Mouse (Mus musculus) forebrain, embryonic 15.5 days (tissue): ENCODE measurements at regions not wholly inside any gene's neighbourhood (a gene's known extent, or its start where the extent isn't known, plus 50 kb on each side); places are given as distances from the start of the nearest gene placed in this dataset.

ENCODE experiments used
- ATAC-seq: fragments of 200-750 bp; cut with Nextera tagmentation; replicated peaks from 2 replicates; pipeline ENCODE4 v1.8.0; 2017; ENCODE audit warnings: mild to moderate bottlenecking, moderate TSS enrichment, moderate library complexity
- H3K27ac ChIP-seq: fragments of 300-500 bp; sonication (generic); replicated peaks from 2 replicates; pipeline ENCODE4 v1.5.1; 2015; ENCODE audit warnings: mild to moderate bottlenecking, inconsistent platforms
- H3K27me3 ChIP-seq: fragments of 300-500 bp; sonication (generic); 2 replicates; pipeline ENCODE4 v1.6.1; 2015; ENCODE audit warnings: inconsistent platforms
- H3K36me3 ChIP-seq: fragments of 300-500 bp; sonication (generic); 2 replicates; pipeline ENCODE4 v1.6.1; 2015; ENCODE audit warnings: mild to moderate bottlenecking, inconsistent platforms
- H3K4me1 ChIP-seq: fragments of 300-500 bp; sonication (generic); 2 replicates; pipeline ENCODE4 v1.6.1; 2015; ENCODE audit warnings: inconsistent platforms
- H3K4me2 ChIP-seq: fragments of 300-500 bp; sonication (generic); replicated peaks from 2 replicates; pipeline ENCODE4 v1.6.1; 2015; ENCODE audit warnings: mild to moderate bottlenecking, inconsistent platforms
- H3K4me3 ChIP-seq: fragments of 300-500 bp; sonication (generic); 2 replicates; pipeline ENCODE4 v1.5.1; 2015; ENCODE audit warnings: mild to moderate bottlenecking, inconsistent platforms
- H3K9ac ChIP-seq: fragments of 300-500 bp; sonication (generic); replicated peaks from 2 replicates; pipeline ENCODE4 v1.6.1; 2015; ENCODE audit warnings: mild to moderate bottlenecking, inconsistent platforms
- H3K9me3 ChIP-seq: fragments of 300-500 bp; sonication (generic); 2 replicates; pipeline ENCODE4 v1.6.1; 2016; ENCODE audit warnings: inconsistent platforms
- WGBS: fragments of 180-500 bp; shearing (Covaris S2); methylation state at CpG from one replicate; pipeline ENCODE4 v1.1.7; 2015; ENCODE audit warnings: mixed read lengths; 5-methylcytosine and 5-hydroxymethylcytosine counted together

DNA sequence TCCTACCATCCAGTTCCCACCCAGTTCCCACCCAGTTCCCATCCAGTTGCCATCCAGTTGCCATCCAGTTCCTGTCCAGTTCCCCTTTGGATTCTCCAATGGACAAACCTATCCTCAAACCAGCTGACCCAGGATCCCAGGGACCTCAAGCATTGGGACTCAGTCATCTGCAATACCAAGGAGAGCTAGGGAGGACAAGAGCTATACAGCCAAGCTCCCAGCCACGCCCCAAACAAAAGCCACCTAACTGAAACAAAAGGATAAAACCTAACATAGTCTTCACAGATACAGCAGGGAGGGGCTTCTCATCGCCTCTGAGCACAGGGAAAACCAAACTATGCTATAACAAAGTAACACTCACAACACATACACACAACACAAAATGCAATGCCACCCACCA is 145.6 kb upstream of the Nfe2l3 start:
- Histone ChIP-seq H3K9me3 (no peaks in the 10 kb centered on the region), H3K4me3 (no peak overlapping the region), H3K27me3 (no peaks in the 10 kb centered on the region), H3K9ac (no peak overlapping the region), H3K4me2 (no peak overlapping the region), H3K36me3 (no peaks in the 10 kb centered on the region), H3K27ac (no peak overlapping the region), H3K4me1 (0 out of 2 replicates have a peak, but pooled peaks cover 6% of the 10 kb centered on the region)
- no peak for ATAC-seq
- WGBS, result 61% methylated on average over 2 of the region's 2 CpGs

DNA sequence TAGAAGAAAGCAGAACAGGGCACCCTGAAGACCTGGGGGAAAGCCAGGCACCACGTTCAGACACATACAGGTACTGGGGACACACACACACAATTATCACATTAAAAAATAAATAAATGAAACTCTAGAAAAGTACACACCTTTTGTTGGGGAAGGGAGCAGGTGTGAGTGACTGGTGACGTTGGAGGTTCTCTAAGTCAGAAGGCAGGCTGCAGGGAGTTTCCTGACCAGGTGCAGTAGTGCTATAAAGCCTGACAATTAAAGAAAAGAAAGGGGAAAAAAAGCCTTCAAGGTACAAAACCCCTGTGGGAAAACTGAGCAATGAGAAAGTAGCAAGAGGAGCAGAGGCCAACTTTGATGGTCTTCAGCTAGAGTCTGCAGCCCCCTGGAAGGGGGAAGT is 145.1 kb upstream of the Nfe2l3 start:
- no peak overlapping the region for H3K9ac ChIP-seq
- no peak overlapping the region for H3K4me3 ChIP-seq
- no peak overlapping the region for H3K27ac ChIP-seq
- H3K36me3 ChIP-seq, result no peaks in the 10 kb centered on the region
- no peak for ATAC-seq
- no peaks in the 10 kb centered on the region for H3K9me3 ChIP-seq
- H3K4me1 ChIP-seq, result 0 out of 2 replicates have a peak, but pooled peaks cover 6% of the 10 kb centered on the region
- H3K4me2 ChIP-seq, result no peak overlapping the region
- H3K27me3 ChIP-seq, result no peaks in the 10 kb centered on the region
- 70% methylated on average over 2 of the region's 2 CpGs for WGBS

DNA sequence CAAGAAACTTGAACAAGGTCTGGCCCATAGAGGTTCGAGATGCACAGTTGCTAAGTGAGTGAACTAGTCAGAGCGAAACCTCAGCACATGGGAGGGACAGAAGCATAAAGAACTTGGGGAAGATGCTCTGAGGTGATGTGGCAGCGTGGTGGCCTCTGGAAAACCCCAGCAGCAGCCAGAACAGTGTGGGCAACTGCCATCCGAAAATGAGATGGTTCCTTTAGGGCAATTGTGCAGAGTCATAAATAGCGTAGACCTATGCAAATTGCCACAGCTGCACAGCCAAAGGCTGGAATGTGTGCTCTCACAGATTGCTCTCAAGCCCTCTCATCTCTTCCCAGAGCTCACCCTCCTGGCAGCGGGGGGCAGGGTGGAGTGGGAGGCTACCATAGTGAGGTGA is 144.7 kb upstream of the Nfe2l3 start:
- ATAC-seq, result no peak

DNA sequence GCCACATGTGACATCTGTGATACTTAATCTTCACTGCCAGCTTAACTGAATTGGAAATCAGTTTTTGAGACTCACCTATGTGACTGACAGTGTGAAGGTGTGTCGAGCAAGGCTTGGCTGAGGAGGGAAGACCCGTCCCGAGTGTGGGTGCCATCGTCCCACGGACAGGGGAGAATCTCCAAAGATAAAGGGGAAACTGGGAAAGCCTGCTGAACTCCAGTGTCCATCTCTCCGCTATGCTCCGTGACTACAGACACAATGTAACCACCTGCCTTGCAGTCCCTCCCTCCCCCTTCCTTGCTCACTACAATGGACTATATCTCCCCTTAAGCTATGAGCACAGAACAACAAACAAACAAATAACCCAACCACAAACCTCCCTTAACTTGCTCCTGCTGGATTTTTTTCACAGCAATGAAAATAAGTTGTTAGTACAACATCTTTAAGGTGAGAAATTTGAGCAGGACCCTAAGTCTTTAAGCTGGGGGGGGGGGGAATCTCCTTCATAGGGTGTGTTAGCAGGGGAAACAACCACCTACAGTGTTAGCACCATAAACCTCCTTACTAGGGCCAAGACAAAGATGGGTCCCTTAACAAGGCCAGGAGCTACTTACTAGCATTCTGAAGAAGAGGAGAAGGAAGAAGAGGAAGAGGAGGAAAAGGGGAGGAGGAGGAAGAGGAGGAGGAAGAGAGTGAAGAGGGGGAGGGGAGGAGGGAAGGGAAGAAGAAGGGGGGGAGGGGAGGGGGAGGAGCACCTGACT is 144.0 kb upstream of the Nfe2l3 start:
- Histone ChIP-seq H3K36me3 (no peaks in the 10 kb centered on the region), H3K27me3 (no peaks in the 10 kb centered on the region), H3K4me3 (no peak overlapping the region), H3K9me3 (no peaks in the 10 kb centered on the region), H3K27ac (no peak overlapping the region), H3K4me2 (no peak overlapping the region), H3K4me1 (0 out of 2 replicates have a peak, but pooled peaks cover 6% of the 10 kb centered on the region), H3K9ac (no peak overlapping the region)
- no peak for ATAC-seq
- 79% methylated on average over 7 of the region's 7 CpGs for WGBS

More for the DNA sequence above, 144.7 kb upstream of the Nfe2l3 start:
- no peak overlapping the region for H3K27ac ChIP-seq
- no peak overlapping the region for H3K9ac ChIP-seq
- 0 out of 2 replicates have a peak, but pooled peaks cover 6% of the 10 kb centered on the region for H3K4me1 ChIP-seq
- no peaks in the 10 kb centered on the region for H3K9me3 ChIP-seq
- 79% methylated on average over 6 of the region's 6 CpGs for WGBS
- no peaks in the 10 kb centered on the region for H3K27me3 ChIP-seq
- no peak overlapping the region for H3K4me2 ChIP-seq
- H3K36me3 ChIP-seq, result no peaks in the 10 kb centered on the region
- no peak overlapping the region for H3K4me3 ChIP-seq

DNA sequence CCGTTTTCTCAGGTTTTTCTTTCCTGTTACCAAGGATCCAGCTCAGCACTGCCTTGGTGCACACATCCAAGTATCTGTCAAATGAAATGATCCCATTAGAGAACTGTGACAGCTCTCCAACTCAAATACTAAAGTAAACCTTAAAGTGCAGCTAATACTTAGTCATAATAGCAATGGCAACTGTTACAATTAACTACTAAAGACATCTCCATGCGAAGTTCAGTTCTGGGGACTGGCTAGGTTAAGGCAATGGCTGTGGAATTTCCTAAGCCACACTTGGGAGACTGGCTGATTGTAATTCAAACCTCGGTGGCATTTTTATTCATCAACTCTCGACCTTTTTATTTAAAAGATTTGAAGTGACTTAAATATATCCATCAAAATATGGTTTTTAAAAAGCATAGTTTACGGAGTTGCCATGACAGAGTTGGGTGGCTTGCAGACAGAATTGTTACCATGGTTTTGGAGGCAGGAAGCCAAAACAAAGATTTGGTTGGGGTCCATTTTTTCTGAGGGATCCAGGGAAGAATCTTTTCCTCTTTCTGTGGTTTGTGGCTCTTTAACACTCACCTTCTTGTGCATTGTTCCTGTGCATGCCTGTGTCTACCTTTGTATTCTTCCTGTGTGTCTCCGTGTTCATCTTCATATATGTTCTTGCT is 143.3 kb upstream of the Nfe2l3 start:
- H3K4me2 ChIP-seq, result no peak overlapping the region
- 63% methylated on average over 6 of the region's 6 CpGs for WGBS
- no peak overlapping the region for H3K27ac ChIP-seq
- no peaks in the 10 kb centered on the region for H3K27me3 ChIP-seq
- no peak overlapping the region for H3K4me3 ChIP-seq
- ATAC-seq, result no peak
- 0 out of 2 replicates have a peak, but pooled peaks cover 6% of the 10 kb centered on the region for H3K4me1 ChIP-seq
- no peak overlapping the region for H3K9ac ChIP-seq
- H3K36me3 ChIP-seq, result no peaks in the 10 kb centered on the region
- no peaks in the 10 kb centered on the region for H3K9me3 ChIP-seq

DNA sequence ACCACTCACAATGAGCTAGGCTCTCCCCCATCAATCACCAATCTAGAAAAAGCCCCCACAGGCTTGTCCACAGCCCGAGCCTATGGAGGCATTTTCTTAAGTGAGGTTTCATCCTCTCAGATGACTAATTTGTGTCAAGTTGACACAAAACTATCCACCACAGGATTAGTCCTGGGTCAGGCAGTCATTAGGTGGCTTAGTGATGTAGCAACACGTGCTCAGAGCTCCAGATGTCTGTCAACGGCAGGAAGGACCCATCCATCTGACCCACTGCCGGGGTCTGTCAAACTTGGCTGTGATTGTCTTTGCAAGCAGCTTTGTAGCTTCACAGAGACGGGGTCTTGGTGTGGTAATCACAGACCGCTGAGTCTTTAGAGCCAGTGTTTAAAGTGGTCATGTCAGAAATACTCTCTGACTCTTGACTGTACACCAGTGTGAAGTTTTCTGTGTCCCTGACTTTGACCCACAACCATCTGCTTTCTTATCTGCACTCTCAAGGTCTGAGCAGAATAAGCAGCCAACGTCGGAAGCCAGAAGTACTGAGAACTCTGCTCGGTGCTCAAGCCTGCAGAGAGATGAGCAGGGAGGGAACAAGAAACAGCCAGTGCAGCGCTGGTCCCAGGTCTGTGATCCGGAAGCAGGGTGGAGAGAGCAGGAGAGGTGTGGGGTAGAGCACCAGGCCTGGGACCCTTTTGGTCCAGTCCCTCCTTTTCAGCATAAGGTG is 131.6 kb upstream of the Nfe2l3 start:
- 86% methylated on average over 11 of the region's 11 CpGs for WGBS
- no peak overlapping the region for H3K27ac ChIP-seq
- no peak overlapping the region for H3K4me2 ChIP-seq
- no peak for ATAC-seq
- H3K36me3 ChIP-seq, result no peaks in the 10 kb centered on the region
- no peak overlapping the region for H3K9ac ChIP-seq
- H3K27me3 ChIP-seq, result no peaks in the 10 kb centered on the region
- no peaks in the 10 kb centered on the region for H3K9me3 ChIP-seq
- H3K4me3 ChIP-seq, result no peak overlapping the region
- no peaks in the 10 kb centered on the region for H3K4me1 ChIP-seq

DNA sequence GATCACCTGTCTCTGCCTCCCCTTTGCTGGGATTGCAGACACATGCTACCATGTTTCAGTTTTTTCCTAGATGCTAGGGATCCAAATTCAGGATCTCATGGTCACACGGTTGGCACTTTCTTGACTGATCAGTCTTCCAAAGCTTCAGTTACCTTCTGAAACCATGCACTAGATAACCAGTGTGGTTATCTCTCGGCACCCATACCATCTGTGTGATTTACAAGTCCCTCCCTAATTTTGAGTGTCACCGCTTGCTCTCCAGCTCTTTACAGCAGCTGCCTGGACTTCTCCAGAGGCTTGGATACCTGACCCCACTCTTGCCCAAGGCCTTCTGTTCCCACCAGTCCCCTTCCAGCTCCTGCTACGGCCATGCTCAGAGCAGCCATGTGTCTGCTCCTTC is 130.6 kb upstream of the Nfe2l3 start:
- Histone ChIP-seq H3K4me2 (no peak overlapping the region), H3K4me3 (no peak overlapping the region), H3K36me3 (no peaks in the 10 kb centered on the region), H3K9me3 (no peaks in the 10 kb centered on the region), H3K27ac (no peak overlapping the region), H3K4me1 (no peaks in the 10 kb centered on the region), H3K9ac (no peak overlapping the region), H3K27me3 (no peaks in the 10 kb centered on the region)
- no peak for ATAC-seq
- 93% methylated on average over 4 of the region's 4 CpGs for WGBS

DNA sequence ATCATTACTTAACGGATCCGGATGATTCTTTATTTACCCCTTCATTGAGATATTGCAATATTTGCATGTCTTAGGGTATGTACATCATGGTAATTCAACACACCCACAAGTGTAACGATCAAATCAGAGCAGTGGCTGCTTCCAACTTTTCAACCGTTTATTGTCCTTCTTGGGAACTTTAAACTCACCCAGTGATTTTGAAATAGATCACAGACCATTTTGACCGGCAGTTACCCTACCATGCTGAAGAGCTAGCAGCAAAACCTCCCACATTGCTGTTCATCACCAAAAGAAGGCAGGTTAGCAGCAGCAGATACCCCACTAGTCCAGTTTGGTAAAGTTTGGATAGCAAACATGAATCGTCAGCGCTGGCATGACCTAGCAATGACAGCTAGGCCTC is 130.2 kb upstream of the Nfe2l3 start:
- Histone ChIP-seq H3K27me3 (no peaks in the 10 kb centered on the region), H3K27ac (no peak overlapping the region), H3K36me3 (no peaks in the 10 kb centered on the region), H3K4me2 (no peak overlapping the region), H3K9ac (no peak overlapping the region), H3K9me3 (no peaks in the 10 kb centered on the region), H3K4me1 (no peaks in the 10 kb centered on the region), H3K4me3 (no peak overlapping the region)
- no peak for ATAC-seq
- WGBS, result 95% methylated on average over 7 of the region's 7 CpGs

DNA sequence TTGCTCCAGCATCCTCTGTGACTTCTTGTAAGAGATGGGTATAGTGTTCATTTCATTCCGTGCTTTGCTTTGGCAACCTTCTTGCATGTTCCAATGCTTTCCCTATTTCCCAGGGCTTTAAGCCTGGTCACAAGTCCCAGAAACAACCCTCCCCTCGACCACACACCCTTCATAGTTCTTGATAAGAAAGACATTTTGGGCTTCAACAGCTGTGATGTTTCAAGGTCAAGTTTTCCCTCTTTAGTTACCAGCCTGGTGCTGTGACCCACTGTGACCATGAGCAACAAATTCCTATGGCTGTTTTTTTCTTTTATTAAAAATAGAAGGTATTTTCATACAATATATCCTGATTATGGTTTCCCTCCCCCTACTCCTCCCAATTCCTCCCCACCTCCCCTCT is 114.1 kb upstream of the Nfe2l3 start:
- 65% methylated on average over 2 of the region's 2 CpGs for WGBS
- Histone ChIP-seq H3K9ac (no peak overlapping the region), H3K27ac (no peak overlapping the region), H3K27me3 (no peaks in the 10 kb centered on the region), H3K4me2 (no peak overlapping the region), H3K36me3 (no peaks in the 10 kb centered on the region), H3K4me3 (no peak overlapping the region), H3K4me1 (no peaks in the 10 kb centered on the region), H3K9me3 (no peaks in the 10 kb centered on the region)
- no peak for ATAC-seq

DNA sequence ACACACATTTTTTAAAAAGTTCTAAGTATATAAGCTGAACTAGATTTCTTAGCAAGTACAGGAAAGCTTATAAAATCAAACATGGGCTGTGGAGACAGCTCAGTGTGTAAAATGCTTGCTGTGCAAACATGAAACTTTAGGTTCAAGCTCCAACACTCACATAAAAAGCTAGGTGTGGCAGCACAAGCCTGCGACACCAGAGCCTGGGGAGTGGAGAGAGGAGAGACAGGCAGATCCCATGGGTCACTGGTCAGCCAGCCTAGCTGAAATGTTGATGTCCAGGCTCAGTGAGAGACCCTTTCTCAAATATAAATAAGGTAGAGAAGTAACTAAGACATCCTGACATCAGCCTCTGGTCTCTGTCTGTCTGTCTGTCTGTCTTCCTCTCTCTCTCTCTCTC is 112.5 kb upstream of the Nfe2l3 start:
- 88% methylated on average over 1 of the region's 1 CpGs for WGBS
- Histone ChIP-seq H3K27ac (no peak overlapping the region), H3K4me3 (no peak overlapping the region), H3K9me3 (no peaks in the 10 kb centered on the region), H3K4me2 (no peak overlapping the region), H3K36me3 (no peaks in the 10 kb centered on the region), H3K27me3 (no peaks in the 10 kb centered on the region), H3K4me1 (no peaks in the 10 kb centered on the region), H3K9ac (no peak overlapping the region)
- no peak for ATAC-seq

DNA sequence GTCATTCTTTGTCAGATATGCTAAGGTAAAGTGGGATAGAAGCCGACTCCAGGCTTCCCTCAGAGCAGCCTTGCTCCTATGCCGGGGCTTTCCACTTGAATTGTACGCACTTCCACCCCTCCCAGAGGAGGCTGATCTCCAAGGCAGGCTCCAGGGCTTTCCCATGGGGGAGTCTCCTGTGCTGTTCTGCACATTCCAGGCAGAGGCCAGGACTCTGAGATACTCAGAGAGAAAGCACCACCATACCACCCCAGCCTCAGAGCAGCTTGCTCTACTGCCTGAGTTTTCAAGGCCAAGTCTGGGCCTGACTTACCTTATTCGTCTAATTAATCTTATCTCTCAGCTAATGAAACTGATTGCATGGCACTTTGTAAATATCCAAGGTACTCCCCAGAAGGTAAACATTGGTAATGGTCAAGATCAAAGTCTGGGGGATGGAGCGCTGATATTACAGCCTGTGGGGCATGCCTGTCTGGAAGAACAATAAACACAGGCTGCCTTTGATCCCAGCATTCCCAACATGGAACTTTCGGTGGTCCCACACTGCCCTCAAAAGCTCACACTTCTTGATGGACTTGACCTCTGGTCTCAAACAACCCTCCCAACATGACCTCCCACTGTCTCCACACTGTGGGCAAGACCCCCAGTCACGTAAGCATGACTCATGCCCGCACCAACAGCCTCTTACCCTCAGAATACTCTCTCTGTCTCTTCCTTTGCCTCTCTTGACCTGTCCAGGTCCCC is 111.6 kb upstream of the Nfe2l3 start:
- H3K4me1 ChIP-seq, result no peaks in the 10 kb centered on the region
- no peak overlapping the region for H3K27ac ChIP-seq
- H3K9ac ChIP-seq, result no peak overlapping the region
- whole genome bisulfite sequencing, result 64% methylated on average over 8 of the region's 8 CpGs
- H3K4me3 ChIP-seq, result no peak overlapping the region
- no peaks in the 10 kb centered on the region for H3K36me3 ChIP-seq
- no peak for ATAC-seq
- no peaks in the 10 kb centered on the region for H3K9me3 ChIP-seq
- H3K4me2 ChIP-seq, result no peak overlapping the region
- H3K27me3 ChIP-seq, result no peaks in the 10 kb centered on the region
